Mouse (Mus musculus) ES-E14 (cell line): ENCODE data around the gene Tmem169.

Source experiments
- CHD2 ChIP-seq: IDR thresholded peaks from 2 replicates; pipeline ENCODE4 v1.6.1; 2014; ENCODE audit warnings: mild to moderate bottlenecking, low read depth, low read length, inconsistent platforms
- HCFC1 ChIP-seq: IDR thresholded peaks from 2 replicates; pipeline ENCODE4 v1.6.1; 2012; ENCODE audit warnings: low read length, inconsistent platforms, borderline replicate concordance; ENCODE audit not compliant: insufficient read depth
- ZC3H11A ChIP-seq: IDR thresholded peaks from 2 replicates; pipeline ENCODE4 v1.6.1; 2012; ENCODE audit warnings: low read depth, mild to moderate bottlenecking, inconsistent platforms, low read length, borderline replicate concordance

DNA sequence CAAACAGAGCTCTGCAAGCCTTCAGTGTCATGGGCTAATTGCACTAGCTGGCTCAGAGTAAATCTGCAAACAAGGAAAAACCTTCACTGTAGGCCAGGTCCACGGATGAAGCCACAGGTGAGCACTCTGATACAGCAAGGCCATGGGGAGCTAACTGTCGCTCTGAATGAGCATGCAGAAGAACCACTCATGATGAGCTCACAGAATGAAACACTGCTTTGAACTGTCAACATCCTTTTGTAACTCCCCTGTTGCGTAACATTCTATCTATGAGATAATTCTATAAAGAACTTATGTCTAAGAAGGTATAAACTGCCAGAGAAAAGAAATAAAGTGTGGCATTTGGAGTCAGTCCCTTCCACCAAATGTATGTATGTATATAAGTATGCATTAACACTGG lies 21.1 kb upstream of the Tmem169 start:
- TF ChIP-seq HCFC1 (no peak), ZC3H11A (no peak), CHD2 (no peak)
